Mouse (Mus musculus) urinary bladder, postnatal 4 days (tissue): ENCODE data around the gene Unc5a.
A peak's percentile ranks its signal among the peaks of the same experiment; 100 is the strongest.

ENCODE experiments used
- DNase-seq, 2 experiments: peaks; one replicate each; pipeline ENCODE4 v3.0.0; 2021 to 2022; ENCODE audit warnings: low spot score in 2 of 2

The Unc5a gene

GRCm38 (mm10) chr13:55002090-55002489 is 52.9 kb downstream of the Unc5a start:
- no peak for DNase-seq

DNA sequence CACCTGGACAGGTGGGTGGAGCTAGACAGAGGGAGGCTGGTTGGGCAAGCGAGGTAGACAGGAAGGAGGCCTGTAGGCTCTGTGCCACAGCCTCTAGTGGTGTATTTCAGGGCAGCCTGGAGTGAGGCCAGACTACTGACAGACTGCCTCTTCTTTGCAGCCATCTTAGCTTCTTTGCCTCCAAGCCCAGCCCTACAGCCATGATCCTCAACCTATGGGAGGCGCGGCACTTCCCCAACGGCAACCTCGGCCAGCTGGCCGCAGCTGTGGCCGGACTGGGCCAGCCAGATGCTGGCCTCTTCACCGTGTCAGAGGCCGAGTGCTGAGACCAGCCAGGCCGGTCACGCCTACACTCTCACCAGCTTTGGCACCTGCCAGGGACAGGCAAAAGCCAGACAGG is 55.4 kb downstream of the Unc5a start:
- peak in 1 of 2 experiments; percentile 48 for DNase-seq

GRCm38 (mm10) chr13:55005691-55006414 is 56.6 kb downstream of the Unc5a start:
- no peak for DNase-seq

DNA sequence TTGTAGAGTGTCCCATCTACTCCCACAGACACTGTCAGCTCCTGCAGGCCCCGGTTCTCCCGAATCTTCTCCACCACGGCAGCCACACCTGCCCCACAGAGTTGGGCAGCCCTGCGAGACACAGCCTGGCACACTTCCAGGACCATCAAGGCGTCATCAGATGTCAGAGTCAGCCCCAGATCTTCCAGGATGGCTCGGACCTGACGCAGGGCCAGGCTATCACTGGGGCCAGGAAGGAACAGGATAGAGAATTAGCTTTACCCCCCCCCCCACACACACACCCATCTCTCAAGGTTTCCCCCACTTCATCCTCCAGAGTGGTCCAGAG is 57.2 kb downstream of the Unc5a start:
- no peak for DNase-seq

DNA sequence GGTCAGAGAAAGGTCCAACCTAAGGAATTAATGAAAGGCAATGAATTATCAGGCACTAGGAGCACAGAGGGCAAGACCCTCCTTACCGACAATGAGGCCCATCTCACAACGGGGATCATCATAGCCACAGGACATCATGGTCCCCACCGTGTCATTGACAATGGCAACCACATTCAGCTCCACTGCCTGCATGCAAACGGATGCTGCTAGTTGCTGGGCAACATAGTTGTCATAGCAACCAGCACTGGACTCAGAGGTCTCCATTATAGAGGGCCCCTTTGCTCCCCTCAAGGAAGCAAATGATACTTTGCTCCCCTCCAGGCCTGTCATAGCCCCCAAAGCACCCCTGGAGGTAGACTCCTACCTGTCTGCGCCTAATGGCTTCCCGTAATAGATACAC is 59.4 kb downstream of the Unc5a start:
- no peak for DNase-seq

- DNase-seq, result no peak
Measured at GRCm38 (mm10) chr13:55011103-55011502, 61.9 kb downstream of the Unc5a start.

GRCm38 (mm10) chr13:55011981-55012478 is 62.8 kb downstream of the Unc5a start:
- no peak for DNase-seq

DNA sequence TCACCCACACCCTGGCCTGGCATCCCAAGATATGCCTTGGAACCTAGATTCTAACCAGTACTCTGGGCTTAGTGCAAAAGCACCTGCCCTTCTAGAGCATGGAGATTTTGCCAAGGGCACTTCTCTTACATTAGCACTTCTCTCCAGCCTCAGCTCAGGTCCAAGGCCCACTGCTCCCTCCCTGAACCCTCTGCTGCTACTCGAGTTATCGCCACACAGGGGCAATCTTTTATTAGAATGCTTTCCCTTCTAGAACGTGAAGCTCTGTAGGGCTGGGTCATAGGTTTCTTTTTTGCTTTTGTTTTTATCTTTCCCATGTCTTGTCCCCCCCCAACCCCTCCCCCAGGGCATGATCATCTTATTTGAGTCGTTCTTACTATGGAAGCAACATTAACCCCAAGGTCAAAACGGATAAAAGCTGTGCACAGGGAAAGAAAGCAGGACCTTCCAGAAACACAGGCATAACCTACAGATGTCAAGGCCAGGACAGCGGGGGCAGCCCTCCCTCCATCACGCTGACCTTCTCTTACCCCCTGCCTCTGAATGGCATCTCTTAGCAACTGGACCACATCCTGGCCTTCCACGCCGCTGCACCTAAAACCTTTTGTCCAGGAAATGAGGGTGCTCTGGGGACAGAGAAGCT is 64.6 kb downstream of the Unc5a start:
- no peak for DNase-seq

DNA sequence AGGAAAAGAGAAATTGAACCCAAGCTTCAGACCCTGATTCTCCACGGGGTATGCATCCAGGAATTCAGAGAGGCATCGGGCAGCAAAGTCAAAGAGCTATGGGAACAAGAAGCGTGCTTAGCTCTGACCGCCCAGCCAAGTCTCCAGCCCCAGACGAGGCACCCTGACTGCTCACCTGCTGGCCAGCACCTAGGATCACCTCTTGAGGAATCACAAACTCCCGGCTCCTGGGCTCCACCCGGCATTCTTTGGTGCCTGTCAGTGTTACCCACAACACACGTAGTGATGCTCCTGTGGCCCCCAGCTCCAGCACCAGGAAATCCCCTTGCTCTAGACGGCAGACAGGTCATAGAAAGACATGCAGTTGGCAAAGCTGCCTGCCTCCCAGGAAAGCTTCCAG is 65.2 kb downstream of the Unc5a start:
- no peak for DNase-seq

- no peak for DNase-seq
Measured at GRCm38 (mm10) chr13:55017154-55017897, 68.1 kb downstream of the Unc5a start.

GRCm38 (mm10) chr13:55017898-55018599 is 68.8 kb downstream of the Unc5a start:
- DNase-seq, result no peak

DNA sequence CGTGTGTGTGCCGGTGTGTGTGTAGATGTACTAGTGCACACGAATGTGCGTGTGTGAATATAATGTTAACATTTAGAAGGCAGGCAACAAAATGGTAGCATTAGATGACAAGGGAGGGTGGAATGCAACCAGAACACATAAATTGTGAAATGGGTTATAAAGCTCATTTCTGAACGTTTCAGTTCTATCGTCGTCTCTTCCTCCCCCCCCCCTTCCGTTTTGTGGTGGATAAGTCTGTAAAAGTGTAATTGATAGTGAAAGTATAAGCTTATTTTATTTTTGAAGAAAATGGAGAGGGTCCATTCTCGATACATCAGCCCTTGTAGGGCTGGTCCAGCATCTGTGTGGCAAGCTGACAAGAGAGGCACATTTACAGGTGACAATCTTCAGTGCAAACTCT is 69.5 kb downstream of the Unc5a start:
- no peak for DNase-seq

DNA sequence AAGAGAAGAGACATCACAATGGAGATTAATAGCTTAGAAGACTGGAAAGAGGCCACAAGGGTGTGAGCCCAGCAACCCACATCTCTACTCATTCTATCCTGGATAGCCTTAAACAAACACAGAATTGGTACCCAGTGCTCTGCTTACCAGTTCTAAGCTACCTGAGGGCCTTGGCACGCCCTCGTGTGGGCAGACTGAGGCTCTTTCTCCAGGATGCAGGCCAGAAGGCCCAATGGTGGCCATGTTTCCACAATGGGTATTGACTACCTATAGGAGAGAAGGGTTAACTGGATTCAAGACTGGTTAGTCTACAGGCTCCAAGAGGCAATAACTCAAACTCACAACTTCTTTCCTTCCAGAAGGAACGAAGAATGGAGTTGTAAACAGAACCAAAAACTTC is 70.0 kb downstream of the Unc5a start:
- no peak for DNase-seq

DNA sequence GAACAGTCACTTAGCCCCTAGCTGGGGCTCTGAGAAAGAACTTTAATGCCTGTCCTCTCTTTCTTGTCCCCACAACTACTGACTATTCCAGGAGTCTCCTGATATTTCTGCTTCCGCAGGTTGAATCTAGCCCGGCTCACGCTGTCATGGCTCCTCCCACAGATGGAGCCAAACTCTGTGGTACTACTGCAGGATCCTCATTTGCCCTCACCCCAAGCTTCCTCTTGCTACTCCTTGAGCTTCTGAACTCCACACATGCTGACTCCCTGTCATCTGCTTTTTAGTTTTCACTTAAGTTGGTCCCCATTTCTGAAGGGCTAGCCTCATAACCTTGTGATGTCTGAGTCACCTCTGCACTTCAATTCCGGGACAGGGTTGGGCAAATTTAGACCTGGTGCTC is 70.8 kb downstream of the Unc5a start:
- DNase-seq, result no peak

DNA sequence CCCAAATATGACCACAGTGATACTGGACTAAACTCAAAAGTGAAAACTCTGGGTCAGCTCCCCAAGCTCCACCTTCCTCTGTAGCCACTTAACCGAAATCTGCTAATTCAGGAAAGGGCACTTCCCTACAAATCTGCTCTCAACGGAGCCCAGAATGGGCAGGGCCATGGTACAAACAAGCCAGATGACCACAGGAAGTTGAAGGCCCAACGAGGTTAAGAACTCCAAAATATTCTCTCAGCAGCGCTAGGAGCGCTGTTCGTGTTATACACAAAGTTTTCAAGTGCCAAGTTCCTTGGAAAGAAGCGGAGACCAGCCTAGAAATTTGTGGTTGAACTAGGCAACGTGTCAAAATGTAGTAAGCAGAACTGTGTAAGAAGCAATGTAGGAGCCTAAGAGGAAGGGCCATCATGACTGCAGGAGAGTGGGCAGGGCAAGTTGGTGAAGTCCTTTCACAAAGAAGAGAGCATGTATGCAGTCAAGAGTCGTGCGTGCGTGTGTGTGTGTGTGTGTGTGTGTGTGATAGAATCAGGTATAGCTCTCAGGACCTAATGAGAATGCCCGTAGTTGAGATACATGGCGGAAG is 72.1 kb downstream of the Unc5a start, which contains the start of gene Hk3:
TSS of gene Hk3 (minus strand) at position 192 of the 586 bp plus-strand sequence.
- no peak for DNase-seq

- DNase-seq, result no peak
Measured at GRCm38 (mm10) chr13:55022256-55022655, 73.0 kb downstream of the Unc5a start.

GRCm38 (mm10) chr13:55022715-55023114 is 73.5 kb downstream of the Unc5a start:
- DNase-seq, result no peak

DNA sequence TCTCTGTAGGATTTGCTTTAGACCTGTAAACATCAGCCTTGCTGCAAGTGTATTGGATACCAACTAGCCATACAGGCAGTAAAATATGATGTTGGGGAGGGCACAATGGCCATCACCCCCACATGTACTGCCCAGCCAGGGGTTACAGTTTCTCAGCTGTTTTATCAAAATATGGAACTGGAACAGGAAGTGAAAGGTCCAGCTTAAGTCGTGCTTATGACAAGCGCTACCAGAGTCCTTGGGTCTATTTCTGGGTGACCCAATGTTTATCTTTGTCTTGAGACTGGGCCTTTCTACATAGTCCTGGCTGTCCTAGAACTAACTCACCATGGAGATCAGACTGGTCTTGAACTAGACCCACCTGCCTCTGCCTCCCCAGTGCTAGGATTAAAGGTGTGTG is 75.0 kb downstream of the Unc5a start:
- DNase-seq, result no peak

DNA sequence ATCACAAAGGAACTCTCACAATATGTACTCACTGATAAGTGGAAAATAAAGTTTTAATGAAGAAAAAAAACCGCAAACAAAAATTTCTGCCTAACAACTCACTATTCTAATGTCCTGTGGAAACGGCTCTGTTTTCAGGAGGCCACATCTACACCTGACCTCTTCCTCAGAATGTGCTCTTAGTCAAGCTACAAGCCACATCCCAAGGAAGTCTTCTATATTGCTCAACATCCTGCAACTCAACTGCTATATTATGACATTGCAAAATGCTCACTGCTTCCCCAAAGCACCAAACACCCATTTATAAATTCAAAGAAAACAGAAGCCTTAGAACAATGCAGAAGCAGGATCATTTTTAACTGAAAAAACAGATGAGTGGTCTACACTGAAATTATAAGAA is 90.8 kb downstream of the Unc5a start:
- no peak for DNase-seq

DNA sequence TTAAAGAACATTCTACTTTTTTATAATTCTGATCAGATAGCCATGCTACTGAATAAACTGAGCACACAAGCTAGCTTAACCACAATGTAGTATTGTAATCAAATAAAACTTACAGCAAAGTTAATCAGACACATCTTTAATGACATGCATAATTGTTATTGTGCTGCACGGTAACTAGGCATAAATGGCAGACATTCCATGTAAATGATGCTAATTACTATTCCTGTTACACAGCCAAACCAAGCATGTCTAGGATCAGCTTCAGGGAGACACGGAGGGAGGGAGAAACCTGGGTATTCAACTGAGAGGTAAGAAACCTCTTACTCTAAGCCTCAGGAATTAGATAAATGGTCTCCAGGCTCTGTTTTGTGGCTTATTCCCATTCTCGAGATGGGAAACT is 98.5 kb downstream of the Unc5a start:
- no peak for DNase-seq
